Mouse (Mus musculus) heart, postnatal 10 days (tissue): ENCODE data around the gene Trib3. TPM values are rescaled to one million over a fixed set of nuclear protein-coding genes. Genes with fewer than 3 reads are reported as not detected.
"Not testable (repeated sequence)": the region's sequence is repeated elsewhere in the genome, so short reads cannot be mapped to it uniquely, and the experiment has no call there.

Source experiments
- DNase-seq, 2 experiments: peaks; one replicate each; pipeline ENCODE4 v3.0.0; 2021
- intact Hi-C: fragments of 180-260 bp; cut with DNase I; formaldehyde crosslinking; loops from one replicate; pipeline ENCODE4 v1.15.1; 2025
- total RNA-seq, 2 experiments: library from RNA; stranded (reverse); gene quantifications; 2 replicates each; pipeline ENCODE4 v1.2.3; 2021

The Trib3 gene
- 1 to 10 TPM; 3.2 to 3.9 TPM for total RNA-seq

GRCm38 (mm10) chr2:152343329-152344213 is at the start of gene Trib3:
Gene Trib3, minus strand, starts transcription at chr2:152344032.
- intact Hi-C loops: loop anchor here (2.0 kb wide), 1 partner anchor 231 kb away; no protein-coding TSS in a partner anchor
- DNase-seq: peak; percentile 82 to 89

DNA sequence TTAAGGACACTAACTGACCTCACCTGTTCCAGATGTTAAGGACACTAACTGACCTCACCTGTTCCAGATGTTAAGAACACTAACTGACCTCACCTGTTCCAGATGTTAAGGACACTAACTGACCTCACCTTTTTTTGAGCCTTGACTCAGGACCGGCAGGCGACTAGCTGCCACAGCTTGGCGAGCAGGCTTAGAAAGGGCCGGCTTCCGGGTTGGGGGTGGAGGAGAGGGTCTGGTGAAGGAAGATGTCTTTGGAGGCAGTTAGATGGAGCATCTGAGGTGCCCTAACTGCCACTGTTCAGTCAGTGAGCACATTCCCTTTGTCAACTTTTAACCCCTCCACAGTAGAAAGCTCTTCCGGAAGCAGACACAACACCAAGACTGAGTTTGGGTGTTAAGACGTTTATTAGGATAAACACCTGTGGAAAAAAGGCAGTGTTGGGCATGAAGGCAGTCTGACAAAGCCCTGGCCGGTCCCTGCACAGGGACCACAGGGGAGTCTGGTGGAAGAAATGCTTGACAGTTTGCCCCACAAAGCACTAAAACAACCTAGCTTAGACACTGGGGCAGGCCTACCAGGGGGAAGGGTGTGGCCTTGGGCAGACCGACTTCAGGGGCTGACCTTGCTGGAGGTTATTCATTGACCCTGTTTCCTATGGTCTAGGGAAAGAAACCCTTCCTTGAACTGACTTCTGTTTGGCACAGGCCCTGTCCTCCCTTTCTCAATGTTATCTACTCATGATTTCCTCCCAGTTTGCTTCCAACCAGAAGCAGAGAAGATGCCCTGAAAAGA is 49.6 kb upstream of the Trib3 start:
- intact Hi-C loops: loop anchor here (1.0 to 5.0 kb wide), 2 partner anchors 44 to 149 kb away; partner anchors contain the start of gene Defb29
- no peak for DNase-seq

- DNase-seq: peak; percentile 67 to 72
- intact Hi-C loops: loop anchor here (1.0 to 5.0 kb wide), 2 partner anchors 45 to 150 kb away; partner anchors contain the start of gene Defb29
Measured at GRCm38 (mm10) chr2:152392786-152393185, 49.0 kb upstream of the Trib3 start.

DNA sequence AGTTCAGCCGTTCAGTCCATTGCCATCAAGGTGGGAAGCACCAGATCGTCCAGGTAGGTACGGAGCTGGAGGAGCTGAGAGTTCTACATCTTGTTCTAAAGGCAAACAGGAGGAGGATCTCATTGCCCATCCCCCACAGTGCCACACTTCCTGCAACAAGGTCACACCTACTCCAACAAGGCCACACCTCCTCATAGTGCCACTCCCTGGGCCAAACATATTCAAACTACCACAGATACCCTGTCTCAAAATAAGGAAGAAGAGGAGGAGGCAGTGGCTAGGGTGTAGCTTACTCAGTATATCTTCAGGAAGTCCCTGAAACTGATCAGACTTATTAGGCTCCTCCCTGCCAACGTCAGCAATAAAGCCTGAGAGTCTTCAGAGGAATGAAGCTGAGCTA is 40.4 kb upstream of the Trib3 start:
- intact Hi-C loops: no loop called here
- no peak for DNase-seq

GRCm38 (mm10) chr2:152376345-152376741 is 32.5 kb upstream of the Trib3 start, which contains the start of gene Nrsn2:
Gene Nrsn2, minus strand, starts transcription at chr2:152376638.
- DNase-seq: no peak
- intact Hi-C loops: no loop called here

- intact Hi-C loops: no loop called here
- no peak for DNase-seq
Measured at GRCm38 (mm10) chr2:152375652-152376344, 32.0 kb upstream of the Trib3 start.

- intact Hi-C loops: no loop called here
- DNase-seq: no peak
Measured at GRCm38 (mm10) chr2:152373547-152373946, 29.7 kb upstream of the Trib3 start.

GRCm38 (mm10) chr2:152372661-152373060 is 28.8 kb upstream of the Trib3 start:
- intact Hi-C loops: no loop called here
- DNase-seq: no peak

DNA sequence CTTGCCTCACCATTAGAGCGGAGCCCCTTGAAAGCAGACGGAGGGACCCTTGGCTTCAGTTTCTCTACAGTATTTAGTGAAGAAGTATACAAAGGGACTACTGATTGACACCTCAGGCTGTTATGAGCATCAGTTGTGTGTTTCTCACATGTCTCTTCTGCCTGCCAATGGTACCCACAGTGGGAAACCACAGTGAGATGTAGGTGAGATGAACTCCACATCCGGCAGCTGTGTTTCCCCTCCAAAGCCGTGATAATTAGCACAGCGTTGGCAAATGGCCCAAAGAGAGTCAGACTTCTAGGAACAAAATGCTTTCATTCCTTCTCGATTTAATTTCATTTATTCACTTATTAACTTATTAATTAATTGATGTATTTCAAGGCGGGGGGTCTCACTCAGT is 28.3 kb upstream of the Trib3 start:
- intact Hi-C loops: no loop called here

GRCm38 (mm10) chr2:152368532-152369140 is 24.8 kb upstream of the Trib3 start:
- intact Hi-C loops: loop anchor here (2.0 to 5.0 kb wide), 4 partner anchors 76 to 340 kb away; partner anchors contain the start of gene Tbc1d20
- peak; percentile 57 to 83 for DNase-seq

More for the DNA sequence above, 28.3 kb upstream of the Trib3 start:
- DNase-seq: no peak

DNA sequence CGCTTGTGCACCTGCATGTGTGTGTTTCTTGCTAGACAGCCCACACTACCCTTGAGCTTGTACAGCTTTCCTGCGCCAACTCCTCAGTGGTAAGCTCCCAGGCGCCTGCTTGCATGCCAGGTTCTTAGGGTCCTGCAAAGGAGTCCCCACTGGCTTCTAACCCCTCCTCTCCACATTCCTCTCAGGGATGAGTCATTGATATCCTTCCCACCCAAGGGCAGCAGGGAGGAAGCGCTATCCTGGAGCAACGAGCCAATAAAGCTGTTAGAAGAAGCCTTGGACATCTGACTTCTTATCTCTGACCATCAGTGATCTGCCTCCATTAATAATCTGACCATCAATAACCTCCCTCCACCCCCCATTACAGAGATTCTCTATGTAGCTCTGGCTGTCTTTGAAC is 24.1 kb upstream of the Trib3 start:
- intact Hi-C loops: loop anchor here (2.0 to 5.0 kb wide), 4 partner anchors 76 to 339 kb away; partner anchors contain the start of gene Tbc1d20
- DNase-seq: no peak

DNA sequence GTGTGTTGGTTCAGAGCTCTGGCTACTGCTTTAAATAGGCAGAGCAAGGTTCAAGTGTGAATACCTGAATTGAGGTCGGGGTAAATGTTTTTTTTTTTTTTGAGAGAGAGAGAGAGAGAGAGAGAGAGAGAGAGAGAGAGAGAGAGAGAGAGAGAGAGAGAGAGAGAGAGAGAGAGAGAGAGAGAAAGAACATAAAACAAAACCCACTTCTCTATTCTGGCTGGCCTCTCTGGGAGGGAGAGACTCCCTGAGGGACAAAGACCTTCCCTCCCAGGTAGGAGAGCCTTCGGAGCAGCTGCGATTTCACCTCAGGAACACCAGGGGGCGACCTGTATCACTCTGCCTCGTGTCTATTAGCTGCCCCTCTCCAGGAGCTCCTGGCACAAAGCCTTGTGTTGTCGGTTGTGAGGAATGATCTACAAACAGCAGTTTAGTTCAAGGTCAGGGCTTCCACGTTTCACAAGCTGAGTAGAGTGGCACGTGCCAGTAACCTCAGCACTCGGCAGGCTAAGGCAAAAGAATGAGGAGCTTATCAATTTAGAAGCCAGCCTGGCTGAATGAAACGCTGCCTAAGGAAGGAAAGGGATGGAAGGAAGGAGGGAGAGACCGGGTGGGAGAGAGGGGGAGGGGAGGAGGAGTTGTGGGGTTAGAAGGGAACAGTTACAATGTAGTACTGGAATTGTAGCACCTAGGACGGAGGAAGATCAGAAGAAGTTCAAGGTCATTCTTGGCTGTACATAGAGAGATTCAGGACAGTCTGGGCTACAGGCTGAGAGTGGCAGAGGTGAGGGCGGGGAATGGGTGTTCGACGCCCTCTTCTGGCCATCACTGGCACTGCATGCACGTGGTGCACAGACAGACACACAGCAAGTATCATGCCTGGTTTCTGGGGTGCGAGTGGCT is 19.7 kb upstream of the Trib3 start:
- intact Hi-C loops: loop anchor here (2.0 kb wide), 1 partner anchor 31 kb away; the partner anchor contains the start of gene Rbck1
- peak; percentile 90 to 93 for DNase-seq

DNA sequence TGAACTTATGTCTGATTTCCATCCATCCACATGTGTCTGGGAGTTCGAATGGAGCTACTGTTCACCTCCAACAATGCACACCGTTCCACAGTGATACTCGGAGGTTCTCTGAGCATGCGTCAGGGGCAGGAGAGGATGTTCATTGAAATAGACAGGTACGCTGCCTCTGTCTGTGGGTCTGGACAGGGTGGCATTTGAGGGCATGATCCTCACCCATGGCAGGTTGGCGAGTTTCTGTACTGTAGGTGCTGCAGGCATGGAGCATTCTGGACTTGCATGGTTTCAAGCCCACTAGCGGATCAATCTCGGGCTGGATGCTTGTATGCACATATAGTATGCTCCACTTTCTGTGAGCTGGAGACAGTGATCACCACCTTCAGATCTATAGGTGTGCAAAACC is 17.4 kb upstream of the Trib3 start:
- intact Hi-C loops: no loop called here
- no peak for DNase-seq

DNA sequence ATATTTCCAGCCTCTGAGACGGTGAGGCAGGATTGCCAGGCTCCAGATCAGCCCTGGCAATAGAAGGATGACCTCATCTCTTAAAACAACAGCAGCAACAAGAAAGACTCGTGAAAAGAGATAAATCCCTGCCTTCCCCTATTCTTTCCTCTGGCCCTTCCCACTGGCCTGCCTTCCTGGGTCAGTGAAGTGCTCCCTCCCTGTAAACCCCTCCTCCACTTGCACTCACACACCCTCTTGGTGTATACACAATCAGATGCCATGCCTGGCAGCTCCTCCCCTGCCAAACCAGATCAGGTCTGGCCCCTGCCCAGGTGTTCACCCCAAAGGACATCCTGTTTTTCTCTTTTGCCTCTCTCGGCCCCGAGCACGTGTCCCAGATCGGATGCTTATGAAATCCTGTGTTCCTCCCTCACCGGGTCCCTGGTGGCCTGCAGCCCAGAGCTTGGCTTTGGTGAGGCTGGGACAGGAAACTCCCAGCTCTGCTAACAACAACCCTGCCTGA is 16.5 kb upstream of the Trib3 start:
- intact Hi-C loops: no loop called here
- peak; percentile 79 to 82 for DNase-seq

- DNase-seq: no peak
- intact Hi-C loops: no loop called here
Measured at GRCm38 (mm10) chr2:152359616-152360015, 15.8 kb upstream of the Trib3 start.

GRCm38 (mm10) chr2:152358977-152359376 is 15.1 kb upstream of the Trib3 start:
- not testable (repeated sequence) for DNase-seq

GRCm38 (mm10) chr2:152357254-152357653 is 13.4 kb upstream of the Trib3 start:
- DNase-seq: no peak
- intact Hi-C loops: no loop called here

More at GRCm38 (mm10) chr2:152358977-152359376, 15.1 kb upstream of the Trib3 start:
- intact Hi-C loops: not testable (repeated sequence)

DNA sequence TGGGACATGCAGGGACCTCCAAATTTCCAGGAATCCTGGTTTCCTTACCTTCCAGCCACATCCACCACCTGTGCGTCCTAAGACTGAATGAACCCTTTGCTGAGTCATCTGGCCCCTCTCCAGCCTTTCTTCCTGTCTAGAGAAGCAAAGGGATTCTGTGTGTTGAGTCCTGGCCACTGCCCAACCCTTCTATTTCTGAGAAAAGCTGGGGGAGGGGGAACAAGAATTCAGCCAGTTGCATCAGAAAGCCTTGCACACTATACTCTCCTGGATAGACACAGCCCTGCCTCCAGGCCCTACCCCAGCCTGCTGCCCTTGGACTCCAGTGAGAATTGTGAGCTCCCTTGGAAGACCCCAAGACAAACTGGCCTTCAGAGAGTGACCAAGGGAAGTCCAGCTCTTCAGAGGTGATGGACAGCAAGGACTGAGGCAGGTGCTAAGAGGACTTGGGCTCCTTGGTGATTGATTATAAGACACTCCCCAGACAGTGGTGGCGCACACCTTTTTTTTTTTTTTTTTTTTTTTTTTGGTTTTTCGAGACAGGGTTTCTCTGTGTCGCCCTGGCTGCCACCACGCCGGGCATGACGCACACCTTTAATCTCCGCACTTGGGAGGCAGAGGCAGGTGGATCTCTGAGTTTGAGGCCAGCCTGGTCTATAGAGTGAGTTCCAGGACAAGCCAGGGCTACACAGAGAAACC is 6.2 kb upstream of the Trib3 start:
- intact Hi-C loops: no loop called here
- peak; percentile 74 to 77 for DNase-seq
